Mouse (Mus musculus): ENCODE measurements around the gene Snrnp70.

DNA sequence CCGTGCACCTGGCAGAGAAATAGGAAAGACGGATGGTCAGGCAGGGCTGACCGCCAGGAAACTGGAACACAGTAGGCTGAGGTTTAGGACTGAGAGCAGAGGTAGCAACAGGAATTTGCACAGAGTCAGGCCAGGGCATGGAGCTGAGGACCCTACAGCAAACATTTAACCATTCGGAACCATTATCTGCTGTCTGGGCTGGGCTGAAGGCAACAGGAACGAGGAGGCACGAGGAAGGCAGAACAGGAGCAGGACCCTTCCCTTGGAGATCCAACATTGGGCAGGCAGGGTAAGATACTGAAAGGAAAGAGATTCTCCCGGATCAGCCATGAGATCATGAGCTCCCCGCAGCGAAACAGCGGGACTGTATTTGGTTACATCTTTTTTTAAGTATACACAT lies 12.3 kb upstream of the Snrnp70 start:
- no peak for TF ChIP-seq GATA1 (IDR thresholded peaks at IDR 0.05; ENCODE audit: borderline replicate concordance, low read length)
- no peak for TF ChIP-seq FLI1 (IDR thresholded peaks at IDR 0.05; ENCODE audit: low read length)
